Comparison of ENCODE assay signal across 13 mouse cellular contexts in the genomic region with DNA sequence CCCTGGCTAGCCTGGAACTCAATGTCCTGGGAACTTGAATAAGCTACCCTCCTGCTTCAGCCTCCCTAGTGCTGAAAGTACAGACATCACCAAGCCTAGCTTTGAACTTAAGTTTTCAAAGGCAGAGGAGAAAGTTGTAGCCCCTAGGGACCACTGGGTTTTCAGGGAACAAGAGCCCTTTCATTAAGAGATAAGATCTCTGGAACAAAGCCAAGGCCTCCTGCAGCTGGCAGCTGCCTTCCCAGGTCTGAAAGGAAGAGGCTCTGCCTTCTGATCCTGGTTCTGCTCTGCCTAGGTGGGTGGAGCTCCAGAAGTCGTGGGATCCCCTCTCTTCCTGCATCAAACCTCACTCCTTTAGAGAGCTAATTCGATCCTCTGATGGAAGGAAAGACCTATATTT. TPM values are rescaled to one million over a fixed set of nuclear protein-coding genes. Genes with fewer than 3 reads are reported as not detected.
A peak's percentile ranks its signal among the peaks of the same experiment; 100 is the strongest.
DNase-seq lines count a peak whose midpoint lies in the region; ATAC-seq lines count a peak whose summit lies in the region.
"Had no signal": no experiment of that assay in that cellular context is flagged by ENCODE, and none has a peak within 500 bp of the region (broad histone marks: within the 10 kb centered on the region; RNA-seq: fewer than 3 reads in every experiment).

No protein-coding gene starts in this region.

- DNase-seq in embryo, embryonic 11 days, result peak; percentile 56
- no peak for DNase-seq in embryo, embryonic 10.5 days (ENCODE audit: low spot score)
- peak; percentile 28 for DNase-seq in kidney, postnatal 14 days
- DNase-seq in 416B (ENCODE audit: low read depth) (peak; percentile 56), liver (no peak)
- no peak for DNase-seq in heart, adult 9 months (ENCODE audit: low spot score in 2 of 2)
- DNase-seq: cerebellum, adult 2 months; kidney, postnatal 10 days had no signal

- H3K4me2 ChIP-seq in kidney, embryonic 14.5 days (replicated peaks; ENCODE audit: low read depth, low read length), result no peak overlapping the region
- no peak overlapping the region for H3K4me2 ChIP-seq in embryonic facial prominence, embryonic 12.5 days (replicated peaks)
- H3K4me2 ChIP-seq: embryonic facial prominence, embryonic 15.5 days had no signal

- H3K27me3 ChIP-seq in kidney, embryonic 14.5 days (ENCODE audit: control insufficient read depth, insufficient read depth, low read length), result no peaks in the 10 kb centered on the region
- no peaks in the 10 kb centered on the region for H3K27me3 ChIP-seq in embryonic facial prominence, embryonic 12.5 days
- H3K27me3 ChIP-seq: embryonic facial prominence, embryonic 15.5 days had no signal

- H3K4me1 ChIP-seq in kidney, embryonic 14.5 days (ENCODE audit: control insufficient read depth, insufficient read depth, low read length), result peaks cover 29% of the 10 kb centered on the region
- peaks cover 48% of the 10 kb centered on the region for H3K4me1 ChIP-seq in embryonic facial prominence, embryonic 12.5 days

- no peak for ATAC-seq in kidney, embryonic 14.5 days (ENCODE audit: low FRiP score, low TSS enrichment)
- no peak for ATAC-seq in embryonic facial prominence, embryonic 12.5 days (ENCODE audit: insufficient number of reproducible peaks, insufficient read depth, low FRiP score, low TSS enrichment)

- peaks cover 13% of the 10 kb centered on the region; the same call in 1 of the 2 replicates for H3K36me3 ChIP-seq in kidney, embryonic 14.5 days (ENCODE audit: control insufficient read depth, insufficient read depth, low read length)
- H3K36me3 ChIP-seq in embryonic facial prominence, embryonic 12.5 days, result peaks cover 18% of the 10 kb centered on the region
- H3K36me3 ChIP-seq: embryonic facial prominence, embryonic 15.5 days had no signal

- no peaks in the 10 kb centered on the region for H3K9me3 ChIP-seq in kidney, embryonic 14.5 days (ENCODE audit: control insufficient read depth, low read length)
- H3K9me3 ChIP-seq in embryonic facial prominence, embryonic 12.5 days, result no peaks in the 10 kb centered on the region
- H3K9me3 ChIP-seq: embryonic facial prominence, embryonic 15.5 days had no signal

- no peak overlapping the region for H3K9ac ChIP-seq in kidney, embryonic 14.5 days (ENCODE audit: low read depth, low read length)
- H3K9ac ChIP-seq in embryonic facial prominence, embryonic 12.5 days, result no peak overlapping the region
- H3K9ac ChIP-seq: embryonic facial prominence, embryonic 15.5 days; liver, embryonic 14.5 days had no signal

- no peak overlapping the region for H3K27ac ChIP-seq in kidney, embryonic 14.5 days (ENCODE audit: low read depth, low read length)
- H3K27ac ChIP-seq in embryonic facial prominence, embryonic 12.5 days, result peak overlapping the region; percentile 9; the same call in 1 of the 2 replicates
- H3K27ac ChIP-seq: embryonic facial prominence, embryonic 15.5 days; left cerebral cortex, adult 2 months; liver, embryonic 14.5 days had no signal

- H3K4me3 ChIP-seq in kidney, embryonic 14.5 days (ENCODE audit: low read length), result no peak overlapping the region
- H3K4me3 ChIP-seq in embryonic facial prominence, embryonic 12.5 days, result no peak overlapping the region
- H3K4me3 ChIP-seq: embryonic facial prominence, embryonic 15.5 days; left cerebral cortex, adult 2 months had no signal

- WGBS in kidney, embryonic 14.5 days, result 9% methylated on average over 2 of the region's 2 CpGs
- WGBS in embryonic facial prominence, embryonic 12.5 days, result 9% methylated on average over 2 of the region's 2 CpGs

RNA-seq across cellular contexts. Expression of gene Fbxl14, which starts 6.0 kb away (rescaled TPM):
- polyA plus RNA-seq in kidney, embryonic 14.5 days (2014; fragmentation: Nextera tagmentation; extraction: Ambion mirVana), result 7.2 and 9.6 TPM in 2 replicates
- polyA plus RNA-seq in embryonic facial prominence, embryonic 12.5 days (2016; fragmentation: Nextera tagmentation; extraction: Ambion mirVana), result 4.1 and 4.4 TPM in 2 replicates

RNA-seq across cellular contexts. Expression of gene Wnt5b, which starts 58.7 kb away (rescaled TPM):
- 10.9 and 11.0 TPM in 2 replicates for polyA plus RNA-seq in kidney, embryonic 14.5 days (2014; fragmentation: Nextera tagmentation; extraction: Ambion mirVana)
- polyA plus RNA-seq in embryonic facial prominence, embryonic 12.5 days (2016; fragmentation: Nextera tagmentation; extraction: Ambion mirVana), result 17.9 and 20.0 TPM in 2 replicates

Comparison
In these comparisons a context has a peak if more than half of its experiments do, and no peak if none do; other contexts are left out.
1. DNase-seq: peak in embryo, embryonic 11 days (single experiment), kidney, postnatal 14 days (single experiment) and 416B (single experiment); none in embryo, embryonic 10.5 days (single experiment), heart, adult 9 months (0 of 2) and liver (single experiment).